Mouse (Mus musculus): Measurements from ENCODE around the gene Slc25a44.
A peak's percentile ranks its signal among the peaks of the same experiment; 100 is the strongest.

The Slc25a44 gene

GRCm38 (mm10) chr3:88424605-88425329, at the start of gene Slc25a44:
TSS of gene Slc25a44 (minus strand) at chr3:88425139.
- peak; percentile 97 for DNase-seq (ENCODE audit: low read depth, low spot score)

GRCm38 (mm10) chr3:88473571-88473970, 48.6 kb upstream of the Slc25a44 start:
- no peak for DNase-seq (ENCODE audit: low read depth, low spot score)

- peak; percentile 55 for DNase-seq (ENCODE audit: low read depth, low spot score)
These were observed 48.1 kb upstream of the Slc25a44 start for GRCm38 (mm10) chr3:88473020-88473419.

- no peak for DNase-seq (ENCODE audit: low read depth, low spot score)
These were observed 46.1 kb upstream of the Slc25a44 start for GRCm38 (mm10) chr3:88470943-88471479.

- no peak for DNase-seq (ENCODE audit: low read depth, low spot score)
These were observed 44.5 kb upstream of the Slc25a44 start for GRCm38 (mm10) chr3:88469466-88469865.

- peak; percentile 88 for DNase-seq (ENCODE audit: low read depth, low spot score)
These were observed 42.3 kb upstream of the Slc25a44 start for GRCm38 (mm10) chr3:88467116-88467824.

GRCm38 (mm10) chr3:88465127-88465526, 40.2 kb upstream of the Slc25a44 start:
- no peak for DNase-seq (ENCODE audit: low read depth, low spot score)

GRCm38 (mm10) chr3:88464425-88464824, 39.5 kb upstream of the Slc25a44 start:
- no peak for DNase-seq (ENCODE audit: low read depth, low spot score)

- DNase-seq (ENCODE audit: low read depth, low spot score) = no peak
These were observed 36.2 kb upstream of the Slc25a44 start, which contains the start of gene Sema4a for GRCm38 (mm10) chr3:88460983-88461696. TSS of gene Sema4a (minus strand) at chr3:88461182.

- no peak for DNase-seq (ENCODE audit: low read depth, low spot score)
These were observed 35.1 kb upstream of the Slc25a44 start for GRCm38 (mm10) chr3:88460029-88460428.

GRCm38 (mm10) chr3:88458778-88459219, 33.9 kb upstream of the Slc25a44 start:
- DNase-seq (ENCODE audit: low read depth, low spot score) = no peak

- no peak for DNase-seq (ENCODE audit: low read depth, low spot score)
These were observed 32.0 kb upstream of the Slc25a44 start for GRCm38 (mm10) chr3:88456746-88457532.

GRCm38 (mm10) chr3:88456313-88456712, 31.4 kb upstream of the Slc25a44 start:
- DNase-seq (ENCODE audit: low read depth, low spot score) = no peak

GRCm38 (mm10) chr3:88455588-88456264, 30.8 kb upstream of the Slc25a44 start:
- no peak for DNase-seq (ENCODE audit: low read depth, low spot score)

GRCm38 (mm10) chr3:88454762-88455587, 30.0 kb upstream of the Slc25a44 start:
- no peak for DNase-seq (ENCODE audit: low read depth, low spot score)

- DNase-seq (ENCODE audit: low read depth, low spot score) = no peak
These were observed 29.0 kb upstream of the Slc25a44 start for GRCm38 (mm10) chr3:88453986-88454385.

- DNase-seq (ENCODE audit: low read depth, low spot score) = no peak
These were observed 28.4 kb upstream of the Slc25a44 start for GRCm38 (mm10) chr3:88453369-88453768.

GRCm38 (mm10) chr3:88452716-88453115, 27.8 kb upstream of the Slc25a44 start:
- DNase-seq (ENCODE audit: low read depth, low spot score) = no peak

GRCm38 (mm10) chr3:88452246-88452645, 27.3 kb upstream of the Slc25a44 start:
- DNase-seq (ENCODE audit: low read depth, low spot score) = no peak
